Mouse (Mus musculus): ENCODE data around the gene Iqcf4. TPM values are rescaled to one million over a fixed set of nuclear protein-coding genes. Genes with fewer than 3 reads are reported as not detected.
"Not testable (repeated sequence)": the region's sequence is repeated elsewhere in the genome, so short reads cannot be mapped to it uniquely, and the experiment has no call there.

The Iqcf4 gene
- polyA plus RNA-seq, 1 experiment from 2014 or later, result not detected

DNA sequence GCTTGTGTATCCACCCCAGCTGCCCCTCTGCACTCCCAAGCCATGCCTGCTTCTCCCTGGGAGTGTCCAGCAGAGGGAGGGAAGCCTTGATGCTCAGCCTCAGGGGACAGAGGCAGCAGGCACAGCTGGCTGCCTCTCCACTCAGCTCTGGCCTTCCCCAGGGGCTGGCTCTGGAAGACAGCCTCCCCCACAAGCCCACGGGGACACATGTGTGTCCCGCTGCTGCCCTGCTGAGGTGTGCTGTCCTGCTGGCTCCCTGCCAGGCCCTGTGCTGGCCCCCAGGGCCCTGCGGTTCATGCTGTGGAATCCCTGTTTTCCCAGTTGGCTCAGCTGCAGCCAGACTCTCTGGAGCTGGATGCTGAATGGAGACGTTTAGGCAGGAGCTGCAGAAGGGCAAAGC lies 24.6 kb upstream of the Iqcf4 start:
- H3K27ac ChIP-seq (ENCODE audit: low read length); H3K9ac ChIP-seq (ENCODE audit: low read depth, low read length); H3K36me3 ChIP-seq (ENCODE audit: control insufficient read depth, insufficient read depth, low read length); H3K27me3 ChIP-seq (ENCODE audit: control insufficient read depth, insufficient read depth, low read depth, low read length); H3K4me2 ChIP-seq (ENCODE audit: low read length); H3K4me3 ChIP-seq (ENCODE audit: low read depth, low read length); H3K4me1 ChIP-seq (ENCODE audit: control insufficient read depth, insufficient read depth, low read length); ATAC-seq; H3K9me3 ChIP-seq (replicated peaks; ENCODE audit: control insufficient read depth, low read length, poor library complexity, severe bottlenecking): not testable (repeated sequence)
- 18% methylated on average over 4 of the region's 4 CpGs for WGBS

DNA sequence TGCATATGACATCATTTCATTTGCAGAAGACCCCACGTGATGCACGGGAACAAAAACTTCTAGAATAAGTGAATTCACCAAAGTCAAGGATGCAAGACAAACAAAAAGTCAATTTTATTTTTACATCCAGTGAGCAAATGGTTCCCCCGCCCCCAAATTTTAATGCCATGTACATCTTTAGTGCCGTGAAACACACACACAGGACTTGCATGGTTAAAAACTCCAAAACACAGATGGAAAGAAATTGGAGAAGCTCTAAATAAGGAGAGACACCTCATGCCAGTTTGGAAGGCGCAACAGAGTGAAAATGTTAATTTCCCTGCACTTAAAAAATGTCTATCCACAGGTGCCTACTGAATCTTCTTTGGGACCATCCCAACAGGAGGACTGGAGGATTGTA lies 21.4 kb upstream of the Iqcf4 start:
- Histone ChIP-seq H3K4me2 (ENCODE audit: low read length) (no peak overlapping the region), H3K27ac (ENCODE audit: low read length) (no peak overlapping the region), H3K27me3 (ENCODE audit: control insufficient read depth, insufficient read depth, low read depth, low read length) (no peaks in the 10 kb centered on the region), H3K4me3 (ENCODE audit: low read depth, low read length) (no peak overlapping the region), H3K9me3 (replicated peaks; ENCODE audit: control insufficient read depth, low read length, poor library complexity, severe bottlenecking) (no peaks in the 10 kb centered on the region), H3K36me3 (ENCODE audit: control insufficient read depth, insufficient read depth, low read length) (no peaks in the 10 kb centered on the region), H3K9ac (ENCODE audit: low read depth, low read length) (no peak overlapping the region), H3K4me1 (ENCODE audit: control insufficient read depth, insufficient read depth, low read length) (no peaks in the 10 kb centered on the region)
- no peak for ATAC-seq
- 92% methylated on average over 5 of the region's 5 CpGs for WGBS

GRCm38 (mm10) chr9:106582552-106582951 lies 11.8 kb upstream of the Iqcf4 start:
- H3K36me3 ChIP-seq (ENCODE audit: control insufficient read depth, insufficient read depth, low read length), result no peaks in the 10 kb centered on the region
- ATAC-seq, result no peak
- no peak overlapping the region for H3K4me2 ChIP-seq (ENCODE audit: low read length)
- H3K4me1 ChIP-seq (ENCODE audit: control insufficient read depth, insufficient read depth, low read length), result no peaks in the 10 kb centered on the region
- H3K27me3 ChIP-seq (ENCODE audit: control insufficient read depth, insufficient read depth, low read depth, low read length), result no peaks in the 10 kb centered on the region
- H3K9me3 ChIP-seq (replicated peaks; ENCODE audit: control insufficient read depth, low read length, poor library complexity, severe bottlenecking), result no peaks in the 10 kb centered on the region
- no peak overlapping the region for H3K27ac ChIP-seq (ENCODE audit: low read length)
- no peak overlapping the region for H3K4me3 ChIP-seq (ENCODE audit: low read depth, low read length)
- no peak overlapping the region for H3K9ac ChIP-seq (ENCODE audit: low read depth, low read length)
- WGBS, result 76% methylated on average over 1 of the region's 1 CpGs

DNA sequence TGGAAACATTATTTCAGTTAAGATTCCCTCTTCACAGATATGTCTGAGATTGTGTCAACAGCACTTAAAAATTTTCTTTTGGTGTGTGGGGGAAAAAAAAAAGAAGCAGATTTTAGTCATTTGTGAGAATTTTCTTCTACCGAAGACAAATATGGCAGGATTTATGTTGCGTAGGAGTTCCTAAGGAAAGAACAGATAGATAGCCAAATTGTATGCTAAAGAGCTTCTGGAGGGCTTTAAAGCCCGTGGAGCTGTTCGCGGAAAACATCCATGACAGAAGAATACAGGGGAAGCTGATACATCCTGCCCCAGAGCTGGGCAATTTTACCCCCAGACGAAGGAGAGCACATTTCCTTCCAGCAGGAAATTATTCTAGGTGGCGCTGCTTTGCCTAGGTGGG lies 9.2 kb upstream of the Iqcf4 start:
- WGBS, result 86% methylated on average over 7 of the region's 7 CpGs
- Histone ChIP-seq H3K36me3 (ENCODE audit: control insufficient read depth, insufficient read depth, low read length) (no peaks in the 10 kb centered on the region), H3K4me1 (ENCODE audit: control insufficient read depth, insufficient read depth, low read length) (no peaks in the 10 kb centered on the region), H3K27ac (ENCODE audit: low read length) (no peak overlapping the region), H3K27me3 (ENCODE audit: control insufficient read depth, insufficient read depth, low read depth, low read length) (no peaks in the 10 kb centered on the region), H3K4me2 (ENCODE audit: low read length) (no peak overlapping the region), H3K9me3 (replicated peaks; ENCODE audit: control insufficient read depth, low read length, poor library complexity, severe bottlenecking) (no peaks in the 10 kb centered on the region), H3K4me3 (ENCODE audit: low read depth, low read length) (no peak overlapping the region), H3K9ac (ENCODE audit: low read depth, low read length) (no peak overlapping the region)
- no peak for ATAC-seq

DNA sequence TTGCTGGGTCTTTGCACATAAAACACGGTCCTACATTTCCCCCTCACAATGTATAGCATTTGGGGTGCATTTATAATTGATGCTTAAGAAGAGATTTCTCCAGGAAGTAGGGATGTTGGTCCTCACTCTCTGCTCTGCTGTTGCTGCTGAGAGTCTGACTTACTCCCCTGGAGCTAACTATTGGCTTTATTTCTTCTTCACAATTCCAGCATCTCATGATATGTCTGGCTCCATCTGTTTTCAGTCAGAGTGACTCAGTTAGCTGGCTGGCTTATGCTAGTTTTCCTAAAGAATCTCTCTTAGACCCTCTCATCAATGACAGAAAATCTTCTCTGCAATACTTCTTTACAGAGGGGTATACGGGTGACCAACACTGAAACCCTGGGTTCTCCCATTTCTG lies 5.3 kb upstream of the Iqcf4 start:
- Histone ChIP-seq H3K27ac (ENCODE audit: low read length) (no peak overlapping the region), H3K4me2 (ENCODE audit: low read length) (no peak overlapping the region), H3K27me3 (ENCODE audit: control insufficient read depth, insufficient read depth, low read depth, low read length) (no peaks in the 10 kb centered on the region), H3K36me3 (ENCODE audit: control insufficient read depth, insufficient read depth, low read length) (no peaks in the 10 kb centered on the region), H3K4me1 (ENCODE audit: control insufficient read depth, insufficient read depth, low read length) (no peaks in the 10 kb centered on the region), H3K9ac (ENCODE audit: low read depth, low read length) (no peak overlapping the region), H3K9me3 (replicated peaks; ENCODE audit: control insufficient read depth, low read length, poor library complexity, severe bottlenecking) (no peaks in the 10 kb centered on the region), H3K4me3 (ENCODE audit: low read depth, low read length) (no peak overlapping the region)
- WGBS, result 76% methylated on average over 2 of the region's 2 CpGs
- no peak for ATAC-seq

GRCm38 (mm10) chr9:106573366-106573765 lies 2.6 kb upstream of the Iqcf4 start:
- H3K27ac ChIP-seq (ENCODE audit: low read length), result no peak overlapping the region
- H3K36me3 ChIP-seq (ENCODE audit: control insufficient read depth, insufficient read depth, low read length), result no peaks in the 10 kb centered on the region
- H3K4me2 ChIP-seq (ENCODE audit: low read length), result no peak overlapping the region
- 90% methylated on average over 5 of the region's 5 CpGs for WGBS
- H3K4me1 ChIP-seq (ENCODE audit: control insufficient read depth, insufficient read depth, low read length), result no peaks in the 10 kb centered on the region
- no peak overlapping the region for H3K4me3 ChIP-seq (ENCODE audit: low read depth, low read length)
- no peaks in the 10 kb centered on the region for H3K27me3 ChIP-seq (ENCODE audit: control insufficient read depth, insufficient read depth, low read depth, low read length)
- no peak for ATAC-seq
- no peak overlapping the region for H3K9ac ChIP-seq (ENCODE audit: low read depth, low read length)
- H3K9me3 ChIP-seq (replicated peaks; ENCODE audit: control insufficient read depth, low read length, poor library complexity, severe bottlenecking), result no peaks in the 10 kb centered on the region

GRCm38 (mm10) chr9:106572186-106572585 lies 1.4 kb upstream of the Iqcf4 start:
- H3K4me3 ChIP-seq (ENCODE audit: low read depth, low read length), result no peak overlapping the region
- no peaks in the 10 kb centered on the region for H3K36me3 ChIP-seq (ENCODE audit: control insufficient read depth, insufficient read depth, low read length)
- no peaks in the 10 kb centered on the region for H3K27me3 ChIP-seq (ENCODE audit: control insufficient read depth, insufficient read depth, low read depth, low read length)
- no peak overlapping the region for H3K4me2 ChIP-seq (ENCODE audit: low read length)
- no peak overlapping the region for H3K27ac ChIP-seq (ENCODE audit: low read length)
- 95% methylated on average over 2 of the region's 2 CpGs for WGBS
- ATAC-seq, result no peak
- no peak overlapping the region for H3K9ac ChIP-seq (ENCODE audit: low read depth, low read length)
- no peaks in the 10 kb centered on the region for H3K9me3 ChIP-seq (replicated peaks; ENCODE audit: control insufficient read depth, low read length, poor library complexity, severe bottlenecking)
- H3K4me1 ChIP-seq (ENCODE audit: control insufficient read depth, insufficient read depth, low read length), result no peaks in the 10 kb centered on the region

DNA sequence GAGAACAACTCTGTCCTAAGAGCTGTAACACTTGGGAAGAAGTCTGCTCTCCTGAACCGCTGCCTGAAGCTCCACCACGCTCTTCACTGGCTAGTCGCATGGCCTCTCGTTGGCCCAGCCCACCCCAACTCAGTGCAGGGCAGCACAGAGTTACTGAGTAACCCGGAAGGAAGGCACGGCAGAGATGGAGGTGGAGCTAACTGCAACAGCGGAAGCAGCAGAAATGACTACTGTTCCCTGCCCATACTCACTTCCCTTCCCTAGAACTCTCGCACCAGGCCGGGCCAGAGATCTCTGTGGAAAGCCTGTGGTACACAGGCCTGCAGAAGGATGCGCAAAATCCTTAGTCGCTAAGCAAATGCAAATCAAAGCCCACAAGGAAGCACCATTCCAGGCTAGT lies 4.4 kb downstream of the Iqcf4 start:
- H3K9ac ChIP-seq (ENCODE audit: low read depth, low read length), result no peak overlapping the region
- 71% methylated on average over 11 of the region's 11 CpGs for WGBS
- H3K9me3 ChIP-seq (replicated peaks; ENCODE audit: control insufficient read depth, low read length, poor library complexity, severe bottlenecking), result no peaks in the 10 kb centered on the region
- no peak overlapping the region for H3K27ac ChIP-seq (ENCODE audit: low read length)
- H3K36me3 ChIP-seq (ENCODE audit: control insufficient read depth, insufficient read depth, low read length), result no peaks in the 10 kb centered on the region
- ATAC-seq, result no peak
- no peaks in the 10 kb centered on the region for H3K27me3 ChIP-seq (ENCODE audit: control insufficient read depth, insufficient read depth, low read depth, low read length)
- no peak overlapping the region for H3K4me2 ChIP-seq (ENCODE audit: low read length)
- no peaks in the 10 kb centered on the region for H3K4me1 ChIP-seq (ENCODE audit: control insufficient read depth, insufficient read depth, low read length)
- H3K4me3 ChIP-seq (ENCODE audit: low read depth, low read length), result no peak overlapping the region

DNA sequence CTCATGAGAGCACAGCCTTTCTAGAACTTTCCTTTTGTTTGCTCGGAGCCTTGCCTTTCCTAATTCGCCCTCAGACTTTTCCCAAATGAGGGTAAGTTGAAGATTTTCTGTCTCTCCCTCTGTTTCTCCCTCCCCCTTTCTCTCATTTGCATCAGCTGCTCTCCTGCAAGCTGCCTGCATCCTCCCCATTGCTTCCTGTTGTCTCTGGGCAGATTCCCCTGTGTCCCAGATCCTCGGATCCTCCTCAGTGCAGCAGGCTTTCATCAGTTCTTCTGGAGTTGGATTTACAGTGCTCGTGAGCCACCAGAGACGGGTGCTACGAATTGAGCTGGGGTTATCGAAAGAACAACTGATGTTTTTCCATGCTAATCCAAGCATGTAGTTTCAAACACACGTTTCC lies 6.8 kb downstream of the Iqcf4 start:
- no peak overlapping the region for H3K4me3 ChIP-seq (ENCODE audit: low read depth, low read length)
- WGBS, result 77% methylated on average over 8 of the region's 8 CpGs
- no peak for ATAC-seq
- no peaks in the 10 kb centered on the region for H3K27me3 ChIP-seq (ENCODE audit: control insufficient read depth, insufficient read depth, low read depth, low read length)
- no peaks in the 10 kb centered on the region for H3K9me3 ChIP-seq (replicated peaks; ENCODE audit: control insufficient read depth, low read length, poor library complexity, severe bottlenecking)
- no peaks in the 10 kb centered on the region for H3K36me3 ChIP-seq (ENCODE audit: control insufficient read depth, insufficient read depth, low read length)
- H3K4me2 ChIP-seq (ENCODE audit: low read length), result no peak overlapping the region
- no peak overlapping the region for H3K27ac ChIP-seq (ENCODE audit: low read length)
- no peaks in the 10 kb centered on the region for H3K4me1 ChIP-seq (ENCODE audit: control insufficient read depth, insufficient read depth, low read length)
- no peak overlapping the region for H3K9ac ChIP-seq (ENCODE audit: low read depth, low read length)

- no peaks in the 10 kb centered on the region for H3K4me1 ChIP-seq (ENCODE audit: control insufficient read depth, insufficient read depth, low read length)
- H3K9ac ChIP-seq (ENCODE audit: low read depth, low read length), result no peak overlapping the region
- no peaks in the 10 kb centered on the region for H3K27me3 ChIP-seq (ENCODE audit: control insufficient read depth, insufficient read depth, low read depth, low read length)
- 92% methylated on average over 11 of the region's 11 CpGs for WGBS
- no peak overlapping the region for H3K4me2 ChIP-seq (ENCODE audit: low read length)
- no peaks in the 10 kb centered on the region for H3K36me3 ChIP-seq (ENCODE audit: control insufficient read depth, insufficient read depth, low read length)
- H3K9me3 ChIP-seq (replicated peaks; ENCODE audit: control insufficient read depth, low read length, poor library complexity, severe bottlenecking), result no peaks in the 10 kb centered on the region
- no peak overlapping the region for H3K4me3 ChIP-seq (ENCODE audit: low read depth, low read length)
- ATAC-seq, result no peak
- H3K27ac ChIP-seq (ENCODE audit: low read length), result no peak overlapping the region
These were observed 8.5 kb downstream of the Iqcf4 start for GRCm38 (mm10) chr9:106562291-106562690.

Measured in midbrain, embryonic 16.5 days (tissue).